Mouse (Mus musculus) heart, postnatal 14 days (tissue): Measurements from ENCODE around the gene Dusp27. TPM values are rescaled to one million over a fixed set of nuclear protein-coding genes. Genes with fewer than 3 reads are reported as not detected.

ENCODE experiments used
- DNase-seq, 2 experiments: peaks; one replicate each; pipeline ENCODE4 v3.0.0; 2021 to 2022
- intact Hi-C: fragments of 180-260 bp; cut with DNase I; formaldehyde crosslinking; loops from one replicate; pipeline ENCODE4 v1.15.1; 2025
- long read RNA-seq, 2 experiments: library from polyadenylated mRNA; stranded (forward); transcript quantifications; one replicate each; pipeline ENCODE4 v2.0.0; 2021
- total RNA-seq, 2 experiments: library from RNA; stranded (reverse); gene quantifications; 2 replicates each; pipeline ENCODE4 v1.2.3; 2021

Gene Dusp27
- 10 to 100 TPM; 44.1 to 44.9 TPM for total RNA-seq
- long read RNA-seq, experiment 1, full-length matches to known transcripts, result 80 of 96 reads
- long read RNA-seq, experiment 1, partial matches to known transcripts, result 2 of 96 reads
- long read RNA-seq, experiment 1, other reads (novel, unspliced or antisense), result 14 of 96 reads
- long read RNA-seq, experiment 2, full-length matches to known transcripts, result 98 of 123 reads
- long read RNA-seq, experiment 2, partial matches to known transcripts, result 19 of 123 reads
- long read RNA-seq, experiment 2, other reads (novel, unspliced or antisense), result 6 of 123 reads

GRCm38 (mm10) chr1:166127719-166128118, at the start of gene Dusp27:
Gene Dusp27, minus strand, starts transcription at chr1:166127922.
- intact Hi-C loops, result no loop called here
- peak in 1 of 2 experiments; percentile 35 for DNase-seq

- intact Hi-C loops, result no loop called here
- no peak for DNase-seq
Observed at GRCm38 (mm10) chr1:166173621-166174020, 45.9 kb upstream of the Dusp27 start.

DNA sequence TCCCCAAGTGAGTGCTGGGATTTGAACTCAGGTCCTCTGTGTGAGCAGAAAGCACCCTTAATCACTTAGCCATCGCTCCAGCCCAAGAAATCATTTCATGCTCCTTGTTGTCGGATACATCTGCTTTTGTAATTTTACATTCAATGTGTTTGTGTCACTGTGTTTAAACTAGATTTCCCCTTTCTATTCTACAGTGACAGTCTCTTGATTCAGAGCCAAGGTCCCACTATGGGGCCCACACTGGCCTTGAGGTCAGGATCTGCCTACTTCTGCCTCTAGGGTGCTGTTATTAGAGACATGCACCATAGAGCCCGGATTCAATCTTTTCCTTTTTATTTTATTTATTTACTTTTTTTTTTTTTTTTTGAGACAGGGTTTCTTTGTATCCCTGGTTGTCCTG, 45.3 kb upstream of the Dusp27 start:
- intact Hi-C loops, result no loop called here
- no peak for DNase-seq

DNA sequence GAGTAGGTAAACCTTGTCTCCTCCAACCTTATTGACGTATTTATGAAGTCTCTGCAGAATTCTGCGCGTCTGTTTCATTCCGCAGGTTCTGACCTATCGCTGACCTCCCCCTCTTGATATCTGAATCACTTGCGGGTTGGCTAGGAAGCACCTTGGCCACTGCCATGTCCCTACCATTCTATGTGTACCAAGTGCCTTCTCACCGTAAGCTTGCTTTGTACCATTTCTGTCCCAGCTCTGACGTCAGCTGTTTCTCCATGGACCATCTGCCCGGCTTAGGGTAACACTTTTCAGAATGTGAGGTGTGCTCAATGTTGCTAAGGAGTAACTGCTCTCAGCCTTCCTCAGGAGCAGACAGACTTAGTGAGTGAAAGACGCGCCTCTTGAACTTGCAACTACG, 43.1 kb upstream of the Dusp27 start:
- intact Hi-C loops, result no loop called here

DNA sequence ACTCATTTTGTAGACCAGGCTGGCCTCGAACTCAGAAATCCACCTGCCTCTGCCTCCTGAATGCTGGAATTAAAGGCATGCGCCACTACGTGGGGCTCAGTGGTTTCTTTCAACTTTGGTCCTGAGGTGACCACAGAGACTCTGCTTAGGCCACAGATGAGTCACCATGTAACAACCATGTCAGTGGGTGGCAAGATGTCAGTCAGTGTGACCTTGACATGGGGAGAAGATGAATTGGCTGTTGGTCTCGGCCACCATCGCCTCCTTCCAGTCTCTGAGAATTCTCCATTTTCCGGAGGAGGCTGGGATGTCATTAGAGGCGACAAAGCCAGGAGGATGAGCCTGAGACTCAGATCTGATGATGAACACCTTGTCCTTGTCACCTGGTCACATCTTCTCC, 42.0 kb upstream of the Dusp27 start:
- DNase-seq, result no peak
- intact Hi-C loops, result no loop called here

More for the DNA sequence above, 43.1 kb upstream of the Dusp27 start:
- DNase-seq, result no peak

DNA sequence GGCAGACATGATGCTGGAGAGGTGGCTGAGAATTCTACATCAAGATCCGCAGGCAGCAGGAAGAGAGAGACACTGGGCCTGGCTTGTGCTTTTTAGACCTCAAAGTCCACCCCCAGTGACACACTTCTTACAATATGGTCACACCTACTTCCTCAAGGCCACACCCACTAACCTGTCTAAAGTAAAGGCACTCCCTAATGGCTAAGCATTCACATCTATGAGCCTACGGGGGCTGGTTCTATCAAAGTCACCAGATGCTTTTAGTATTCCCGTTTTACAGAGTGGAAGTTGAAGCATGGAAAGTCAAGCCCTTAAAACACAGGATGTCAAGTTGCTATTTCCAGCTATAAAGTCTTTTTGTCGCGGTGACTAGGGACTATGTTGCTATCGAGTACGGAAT, 40.3 kb upstream of the Dusp27 start:
- intact Hi-C loops, result no loop called here
- no peak for DNase-seq

- DNase-seq, result no peak
Observed at GRCm38 (mm10) chr1:166167405-166167804, 39.7 kb upstream of the Dusp27 start.

DNA sequence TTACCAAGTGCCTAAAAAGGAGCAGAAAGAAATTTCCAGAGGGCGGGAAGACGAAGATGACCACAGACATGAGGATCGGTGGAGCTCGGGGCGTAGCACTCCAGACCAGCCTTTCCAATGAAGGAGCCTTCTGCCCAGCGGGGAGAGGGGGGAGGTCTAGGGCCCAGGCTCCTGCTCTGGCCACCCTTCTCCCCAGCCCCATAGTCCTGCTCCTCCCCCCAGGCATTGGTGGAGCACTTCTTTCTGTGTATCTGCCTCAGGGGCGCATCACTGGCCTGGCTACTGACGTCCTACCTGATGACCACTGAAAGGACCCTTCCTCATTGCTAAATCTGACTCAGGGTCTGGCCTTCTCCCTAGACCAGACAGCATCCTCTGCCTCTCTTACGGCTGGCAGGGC, 37.4 kb upstream of the Dusp27 start:
- DNase-seq, result no peak
- intact Hi-C loops, result no loop called here

More at GRCm38 (mm10) chr1:166167405-166167804, 39.7 kb upstream of the Dusp27 start:
- intact Hi-C loops, result no loop called here

DNA sequence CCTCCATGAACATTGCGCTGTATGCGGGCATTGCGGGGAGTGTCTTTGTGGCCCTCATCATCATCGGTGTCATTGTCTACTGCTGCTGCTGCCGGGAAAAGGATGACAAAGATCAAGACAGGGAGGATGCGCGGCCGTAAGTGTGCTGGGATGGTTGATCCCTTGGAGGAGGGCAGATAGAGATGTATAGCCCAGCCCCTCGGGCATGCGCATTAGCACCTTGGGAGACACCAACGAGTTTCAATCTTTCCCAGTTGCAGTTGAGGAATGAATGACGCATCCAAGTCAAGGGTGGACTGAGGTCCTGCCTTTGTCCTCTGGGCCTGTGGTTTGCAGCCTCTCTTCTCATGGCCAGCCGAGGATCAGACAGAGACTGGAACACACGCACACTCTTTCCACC, 36.9 kb upstream of the Dusp27 start:
- DNase-seq, result no peak
- intact Hi-C loops, result no loop called here

GRCm38 (mm10) chr1:166160569-166161445, 33.1 kb upstream of the Dusp27 start:
- intact Hi-C loops, result loop anchor here (1.0 to 2.0 kb wide), 3 partner anchors 94 to 200 kb away; partner anchors contain the start of gene Ildr2
- DNase-seq, result peak; percentile 76 to 88

- intact Hi-C loops, result loop anchor here (1.0 to 2.0 kb wide), 3 partner anchors 95 to 201 kb away; partner anchors contain the start of gene Ildr2
- DNase-seq, result no peak
Observed at GRCm38 (mm10) chr1:166160111-166160510, 32.4 kb upstream of the Dusp27 start.

- no peak for DNase-seq
- intact Hi-C loops, result loop anchor here (10.0 kb wide), 2 partner anchors 184 to 524 kb away; partner anchors contain the start of gene Mpzl1
Observed at GRCm38 (mm10) chr1:166158664-166159063, 30.9 kb upstream of the Dusp27 start.

- intact Hi-C loops, result loop anchor here (10.0 kb wide), 2 partner anchors 183 to 523 kb away; partner anchors contain the start of gene Mpzl1
- DNase-seq, result no peak
Observed at GRCm38 (mm10) chr1:166157712-166158111, 30.0 kb upstream of the Dusp27 start.

DNA sequence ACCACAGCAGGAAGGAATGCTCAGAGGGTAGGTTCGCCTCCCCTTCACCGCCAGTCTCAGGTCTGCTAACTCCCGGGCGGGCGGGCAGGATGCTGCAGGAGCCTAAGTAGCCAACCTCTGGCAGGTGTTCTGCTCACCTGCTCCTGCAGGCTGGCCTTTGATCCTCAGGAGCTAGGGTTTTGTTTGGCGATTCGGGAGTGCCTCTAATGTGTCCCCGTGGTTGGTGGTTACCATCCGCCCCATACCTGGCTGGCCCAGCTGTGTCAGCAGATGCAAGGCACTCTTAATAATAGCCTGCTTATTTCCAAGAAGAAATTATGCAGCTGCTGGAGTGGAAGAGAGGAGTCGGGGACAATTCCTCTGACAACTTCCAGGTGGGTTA, 27.4 kb upstream of the Dusp27 start:
- intact Hi-C loops, result loop anchor here (2.0 to 10.0 kb wide), 3 partner anchors 180 to 520 kb away; partner anchors contain the start of gene Mpzl1
- DNase-seq, result no peak

GRCm38 (mm10) chr1:166154162-166155112, 26.7 kb upstream of the Dusp27 start:
- intact Hi-C loops, result loop anchor here (1.0 to 10.0 kb wide), 7 partner anchors 102 to 520 kb away; partner anchors contain the start of gene Mpzl1
- DNase-seq, result peak; percentile 80 to 84

DNA sequence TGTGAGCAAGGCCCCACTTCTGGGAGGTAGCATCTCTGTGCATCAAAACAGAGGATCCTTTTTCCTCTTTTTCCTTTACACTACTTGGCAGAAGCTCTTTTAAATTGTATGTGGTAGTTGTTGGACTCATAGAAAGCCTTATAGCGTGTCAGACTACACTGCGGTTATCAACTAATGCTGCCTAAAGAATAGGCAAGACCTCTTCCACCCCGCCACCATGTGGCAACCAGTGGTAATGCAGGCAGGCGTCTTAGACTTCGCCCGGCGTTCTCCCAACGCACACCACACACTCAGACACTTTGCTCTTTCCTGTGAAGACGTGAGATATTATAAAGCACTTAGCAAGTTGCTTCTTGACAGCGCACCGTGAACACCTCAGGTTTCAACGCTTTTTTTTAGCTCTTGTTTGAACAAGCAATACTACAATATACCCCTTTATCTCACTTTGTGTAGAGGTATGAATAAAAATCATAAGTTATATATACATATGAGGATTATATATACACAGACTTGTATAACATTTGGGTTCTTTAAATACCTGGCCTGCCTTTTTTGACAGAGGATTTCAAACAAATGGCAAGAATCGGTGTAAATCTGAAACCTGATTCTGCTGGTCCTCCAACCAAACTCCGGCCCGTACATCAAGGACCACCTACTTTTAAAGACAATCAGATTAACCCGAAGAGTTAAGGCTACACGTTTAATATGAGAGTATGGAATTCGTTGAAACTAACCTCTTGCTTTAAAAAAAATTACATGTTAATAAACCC, 25.8 kb upstream of the Dusp27 start:
- DNase-seq, result peak; percentile 87 to 95
- intact Hi-C loops, result loop anchor here (1.0 to 10.0 kb wide), 9 partner anchors 51 to 519 kb away; partner anchors contain the start of gene Mpzl1

GRCm38 (mm10) chr1:166152034-166152433, 24.3 kb upstream of the Dusp27 start:
- no peak for DNase-seq
- intact Hi-C loops, result loop anchor here (2.0 to 10.0 kb wide), 6 partner anchors 49 to 517 kb away; partner anchors contain the start of gene Mpzl1

DNA sequence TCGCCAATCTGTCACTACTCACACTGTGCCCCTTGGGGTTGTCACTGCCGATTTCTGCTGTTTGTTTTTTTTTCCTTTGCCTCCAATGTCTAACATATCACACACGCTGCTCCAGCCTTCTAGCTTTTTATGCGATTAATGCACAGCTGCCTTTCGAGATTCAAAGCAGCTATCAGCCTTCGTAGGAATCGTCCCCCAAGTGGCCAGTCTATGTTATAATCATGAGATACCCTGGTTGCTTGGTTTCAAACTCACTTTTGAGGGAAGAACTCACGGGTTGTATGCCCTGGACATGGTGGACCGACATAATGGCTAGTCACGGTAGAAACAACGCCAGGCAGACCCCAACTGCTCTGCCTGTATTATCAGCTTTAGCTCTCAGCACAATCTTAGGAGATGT, 23.6 kb upstream of the Dusp27 start:
- intact Hi-C loops, result loop anchor here (5.0 to 10.0 kb wide), 4 partner anchors 99 to 517 kb away; partner anchors contain the start of gene Mpzl1
- DNase-seq, result no peak

DNA sequence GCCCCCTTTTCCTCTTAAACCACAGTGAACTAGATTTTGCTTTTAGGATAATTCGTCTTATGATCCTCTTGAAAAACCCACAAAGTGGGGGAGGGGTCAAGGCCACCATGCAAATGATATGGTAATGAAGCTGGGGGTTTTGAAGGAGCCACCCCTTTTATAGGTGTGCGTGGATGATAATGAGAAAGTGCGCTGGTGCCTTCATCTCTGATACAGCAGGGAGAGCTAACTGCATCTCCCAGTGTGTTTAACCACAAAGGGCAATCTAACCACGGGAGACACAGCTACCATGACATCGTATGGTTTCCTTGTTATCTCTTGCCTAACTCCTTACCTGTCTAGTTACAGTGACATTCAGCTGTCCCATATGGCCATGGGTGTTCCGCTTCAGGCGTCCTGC, 22.3 kb upstream of the Dusp27 start:
- intact Hi-C loops, result loop anchor here (5.0 to 10.0 kb wide), 4 partner anchors 98 to 515 kb away; partner anchors contain the start of gene Mpzl1
- no peak for DNase-seq
